Mouse (Mus musculus): ENCODE measurements around the gene Gm11564. TPM values are rescaled to one million over a fixed set of nuclear protein-coding genes. Genes with fewer than 3 reads are reported as not detected.
"Not testable (repeated sequence)": the region's sequence is repeated elsewhere in the genome, so short reads cannot be mapped to it uniquely, and the experiment has no call there.

The Gm11564 gene
- polyA plus RNA-seq, 1 experiment from 2014 or later, result not detected

DNA sequence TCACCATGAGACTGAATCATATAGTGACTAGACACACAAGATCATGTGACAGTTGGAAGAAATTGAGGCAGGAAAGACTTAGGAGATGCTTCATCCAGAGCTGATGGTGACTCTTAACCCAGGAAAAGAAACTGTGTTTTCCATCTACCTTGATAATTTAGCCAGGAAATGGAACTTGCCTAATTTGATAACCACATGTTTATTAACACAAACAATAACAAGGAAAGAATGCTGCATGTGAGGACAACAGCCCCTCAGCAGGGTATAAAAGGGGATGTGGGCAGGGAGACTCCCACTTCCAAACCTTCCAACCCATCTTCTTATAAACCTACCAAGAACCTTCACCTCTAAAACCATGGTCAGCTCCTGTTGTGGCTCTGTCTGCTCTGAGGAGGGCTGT is 30.6 kb downstream of the Gm11564 start, which contains the start of gene Krtap4-9:
TSS of gene Krtap4-9 (plus strand) at position 301 of the 400 bp plus-strand sequence.
- not testable (repeated sequence) for H3K27ac ChIP-seq; H3K27me3 ChIP-seq (replicated peaks); H3K4me2 ChIP-seq; ATAC-seq (replicated peaks); H3K9ac ChIP-seq; H3K36me3 ChIP-seq (replicated peaks); H3K4me3 ChIP-seq; H3K9me3 ChIP-seq; H3K4me1 ChIP-seq

DNA sequence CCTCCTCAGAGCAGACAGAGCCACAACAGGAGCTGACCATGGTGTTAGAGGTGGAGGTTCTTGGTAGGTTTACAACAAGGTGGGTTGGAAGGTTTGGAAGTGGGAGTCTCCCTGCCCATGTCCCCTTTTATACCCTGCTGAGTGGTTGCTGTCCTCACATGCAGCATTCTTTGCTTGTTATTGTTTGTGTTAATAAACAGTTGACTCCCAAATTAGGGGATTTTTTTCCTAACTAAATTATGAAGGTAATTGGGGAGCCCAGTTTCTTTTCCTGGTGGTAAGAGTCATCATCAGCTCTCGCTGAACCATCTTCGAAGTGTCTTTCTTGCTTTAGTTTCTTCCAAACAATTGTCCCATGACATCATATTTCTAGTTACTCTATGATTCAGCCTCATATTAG is 34.9 kb downstream of the Gm11564 start, which contains the start of gene Krtap4-8:
TSS of gene Krtap4-8 (minus strand) at position 101 of the 400 bp plus-strand sequence.
- Histone ChIP-seq H3K4me2 (no peak within 1 kb of the TSS), H3K36me3 (replicated peaks) (no peaks in the 10 kb centered on the region), H3K4me3 (no peak within 1 kb of the TSS), H3K9ac (no peak within 1 kb of the TSS), H3K4me1 (no peaks in the 10 kb centered on the region), H3K27ac (no peak within 1 kb of the TSS), H3K27me3 (replicated peaks) (no peaks in the 10 kb centered on the region), H3K9me3 (no peaks in the 10 kb centered on the region)
- ATAC-seq (replicated peaks), result no peak
- 98% methylated on average over 2 of the region's 2 CpGs for WGBS

DNA sequence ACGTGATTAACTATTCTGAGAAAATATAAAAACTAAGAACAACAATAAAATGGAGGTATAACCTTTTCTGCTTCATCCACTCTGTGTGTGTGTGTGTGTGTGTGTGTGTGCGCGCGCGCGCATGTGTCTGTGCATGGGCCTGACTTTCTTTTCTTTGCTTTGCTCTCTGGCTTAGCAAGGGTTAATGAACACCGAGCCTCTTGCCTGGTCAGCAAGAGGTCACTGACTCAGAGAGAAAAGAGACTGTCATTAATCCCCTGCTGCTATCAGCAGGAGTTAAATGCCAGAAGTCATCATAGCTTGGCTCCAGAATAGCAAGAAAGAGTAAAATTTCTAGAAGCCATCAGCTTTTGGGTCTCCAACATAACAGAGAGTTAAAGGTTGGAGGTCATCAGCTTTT is 37.1 kb downstream of the Gm11564 start:
- Histone ChIP-seq H3K36me3 (replicated peaks) (no peaks in the 10 kb centered on the region), H3K9me3 (no peaks in the 10 kb centered on the region), H3K4me1 (no peaks in the 10 kb centered on the region), H3K27ac (no peak overlapping the region), H3K4me2 (no peak overlapping the region), H3K9ac (no peak overlapping the region), H3K4me3 (no peak overlapping the region), H3K27me3 (replicated peaks) (no peaks in the 10 kb centered on the region)
- no peak for ATAC-seq (replicated peaks)
- 52% methylated on average over 7 of the region's 7 CpGs for WGBS

DNA sequence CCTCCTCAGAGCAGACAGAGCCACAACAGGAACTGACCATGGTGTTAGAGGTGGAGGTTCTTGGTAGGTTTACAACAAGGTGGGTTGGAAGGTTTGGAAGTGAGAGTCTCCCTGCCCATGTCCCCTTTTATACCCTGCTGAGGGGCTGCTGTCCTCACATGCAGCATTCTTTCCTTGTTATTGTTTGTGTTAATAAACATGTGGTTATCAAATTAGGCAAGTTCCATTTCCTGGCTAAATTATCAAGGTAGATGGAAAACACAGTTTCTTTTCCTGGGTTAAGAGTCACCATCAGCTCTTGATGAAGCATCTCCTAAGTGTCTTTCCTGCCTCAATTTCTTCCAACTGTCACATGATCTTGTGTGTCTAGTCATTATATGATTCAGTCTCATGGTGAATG is 42.7 kb downstream of the Gm11564 start, which contains the start of gene Gm11595:
TSS of gene Gm11595 (minus strand) at position 101 of the 400 bp plus-strand sequence.
- H3K36me3 ChIP-seq (replicated peaks); ATAC-seq (replicated peaks); H3K27ac ChIP-seq; H3K4me2 ChIP-seq; H3K4me3 ChIP-seq; H3K4me1 ChIP-seq; H3K9ac ChIP-seq; H3K9me3 ChIP-seq; H3K27me3 ChIP-seq (replicated peaks): not testable (repeated sequence)

DNA sequence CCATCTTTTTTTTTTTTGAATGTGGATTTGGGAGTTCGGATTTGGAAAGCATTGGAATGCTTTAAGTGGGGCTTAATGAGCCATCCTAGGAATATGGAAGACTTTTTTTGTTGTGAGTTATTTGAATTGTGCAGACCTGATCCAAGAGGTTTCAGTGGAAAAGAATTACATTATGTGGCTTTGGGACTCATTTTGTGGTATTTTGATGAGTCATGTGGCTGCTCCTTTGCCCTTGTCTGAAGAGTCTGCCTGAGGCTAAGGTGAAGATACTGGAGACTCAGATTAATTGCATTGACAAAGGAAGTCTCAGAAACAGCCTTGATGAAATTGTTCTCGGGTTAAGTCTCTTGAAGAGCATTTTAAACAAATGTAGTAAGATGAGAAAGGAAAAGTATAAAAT is 47.1 kb downstream of the Gm11564 start:
- Histone ChIP-seq H3K4me2 (no peak overlapping the region), H3K9ac (no peak overlapping the region), H3K36me3 (replicated peaks) (no peaks in the 10 kb centered on the region), H3K4me1 (no peaks in the 10 kb centered on the region), H3K27me3 (replicated peaks) (no peaks in the 10 kb centered on the region), H3K9me3 (no peaks in the 10 kb centered on the region), H3K27ac (no peak overlapping the region), H3K4me3 (no peak overlapping the region)
- WGBS, result 77% methylated on average over 2 of the region's 2 CpGs
- no peak for ATAC-seq (replicated peaks)

Other genes with a start within 250 kb of the Gm11564 start
- gene Krtap3-1, start 249.0 kb downstream of the Gm11564 start, polyA plus RNA-seq (2015; fragmentation: Nextera tagmentation; extraction: Ambion mirVana), result not detected in 2 replicates
- not detected in 2 replicates for gene Krtap1-5, start 234.7 kb downstream of the Gm11564 start, polyA plus RNA-seq (2015; fragmentation: Nextera tagmentation; extraction: Ambion mirVana)
- gene Krtap1-4, start 232.0 kb downstream of the Gm11564 start, polyA plus RNA-seq (2015; fragmentation: Nextera tagmentation; extraction: Ambion mirVana), result not detected in 2 replicates
- gene Krtap1-3, start 224.3 kb downstream of the Gm11564 start, polyA plus RNA-seq (2015; fragmentation: Nextera tagmentation; extraction: Ambion mirVana), result not detected in 2 replicates
- gene Krtap9-3, start 217.6 kb downstream of the Gm11564 start, polyA plus RNA-seq (2015; fragmentation: Nextera tagmentation; extraction: Ambion mirVana), result not detected in 2 replicates
- not detected in 2 replicates for gene Gm11938, start 212.4 kb downstream of the Gm11564 start, polyA plus RNA-seq (2015; fragmentation: Nextera tagmentation; extraction: Ambion mirVana)
- not detected in 2 replicates for gene Gm11937, start 205.5 kb downstream of the Gm11564 start, polyA plus RNA-seq (2015; fragmentation: Nextera tagmentation; extraction: Ambion mirVana)
- not detected in 2 replicates for gene Krtap2-4, start 200.8 kb downstream of the Gm11564 start, polyA plus RNA-seq (2015; fragmentation: Nextera tagmentation; extraction: Ambion mirVana)
- gene Gm11562, start 195.2 kb downstream of the Gm11564 start, polyA plus RNA-seq (2015; fragmentation: Nextera tagmentation; extraction: Ambion mirVana), result not detected in 2 replicates
- not detected in 2 replicates for gene Krtap4-1, start 187.4 kb downstream of the Gm11564 start, polyA plus RNA-seq (2015; fragmentation: Nextera tagmentation; extraction: Ambion mirVana)
- not detected in 2 replicates for gene Krtap4-2, start 180.6 kb downstream of the Gm11564 start, polyA plus RNA-seq (2015; fragmentation: Nextera tagmentation; extraction: Ambion mirVana)
- gene Krtap4-7, start 171.6 kb downstream of the Gm11564 start, polyA plus RNA-seq (2015; fragmentation: Nextera tagmentation; extraction: Ambion mirVana), result not detected in 2 replicates
- not detected in 2 replicates for gene Gm11555, start 165.4 kb downstream of the Gm11564 start, polyA plus RNA-seq (2015; fragmentation: Nextera tagmentation; extraction: Ambion mirVana)
- gene Gm11563, start 156.7 kb downstream of the Gm11564 start, polyA plus RNA-seq (2015; fragmentation: Nextera tagmentation; extraction: Ambion mirVana), result not detected in 2 replicates
- not detected in 2 replicates for gene Krtap4-6, start 149.7 kb downstream of the Gm11564 start, polyA plus RNA-seq (2015; fragmentation: Nextera tagmentation; extraction: Ambion mirVana)
- not detected in 2 replicates for gene Gm14190, start 124.9 kb downstream of the Gm11564 start, polyA plus RNA-seq (2015; fragmentation: Nextera tagmentation; extraction: Ambion mirVana)
- not detected in 2 replicates for gene Gm14180, start 81.4 kb downstream of the Gm11564 start, polyA plus RNA-seq (2015; fragmentation: Nextera tagmentation; extraction: Ambion mirVana)
- not detected in 2 replicates for gene Gm11595, start 42.8 kb downstream of the Gm11564 start, polyA plus RNA-seq (2015; fragmentation: Nextera tagmentation; extraction: Ambion mirVana)
- gene Krtap4-8, start 35.0 kb downstream of the Gm11564 start, polyA plus RNA-seq (2015; fragmentation: Nextera tagmentation; extraction: Ambion mirVana), result not detected in 2 replicates
- gene Krtap4-9, start 30.5 kb downstream of the Gm11564 start, polyA plus RNA-seq (2015; fragmentation: Nextera tagmentation; extraction: Ambion mirVana), result not detected in 2 replicates
- gene Gm11596, start 22.2 kb downstream of the Gm11564 start, polyA plus RNA-seq (2015; fragmentation: Nextera tagmentation; extraction: Ambion mirVana), result not detected in 2 replicates
- not detected in 2 replicates for gene Gm11569, start 16.7 kb downstream of the Gm11564 start, polyA plus RNA-seq (2015; fragmentation: Nextera tagmentation; extraction: Ambion mirVana)
- gene Gm11554, start 11.2 kb downstream of the Gm11564 start, polyA plus RNA-seq (2015; fragmentation: Nextera tagmentation; extraction: Ambion mirVana), result not detected in 2 replicates
- not detected in 2 replicates for gene Krtap4-13, start 5.8 kb downstream of the Gm11564 start, polyA plus RNA-seq (2015; fragmentation: Nextera tagmentation; extraction: Ambion mirVana)
- gene 2300003K06Rik, start 22.4 kb upstream of the Gm11564 start, polyA plus RNA-seq (2015; fragmentation: Nextera tagmentation; extraction: Ambion mirVana), result not detected in 2 replicates
- not detected in 2 replicates for gene Krtap4-16, start 35.9 kb upstream of the Gm11564 start, polyA plus RNA-seq (2015; fragmentation: Nextera tagmentation; extraction: Ambion mirVana)
- gene Gm11568, start 42.3 kb upstream of the Gm11564 start, polyA plus RNA-seq (2015; fragmentation: Nextera tagmentation; extraction: Ambion mirVana), result not detected in 2 replicates
- not detected in 2 replicates for gene Gm11559, start 48.8 kb upstream of the Gm11564 start, polyA plus RNA-seq (2015; fragmentation: Nextera tagmentation; extraction: Ambion mirVana)
- not detected in 2 replicates for gene Krtap9-1, start 57.7 kb upstream of the Gm11564 start, polyA plus RNA-seq (2015; fragmentation: Nextera tagmentation; extraction: Ambion mirVana)
- gene Gm11567, start 63.5 kb upstream of the Gm11564 start, polyA plus RNA-seq (2015; fragmentation: Nextera tagmentation; extraction: Ambion mirVana), result not detected in 2 replicates
- not detected in 2 replicates for gene Krtap31-1, start 92.3 kb upstream of the Gm11564 start, polyA plus RNA-seq (2015; fragmentation: Nextera tagmentation; extraction: Ambion mirVana)
- not detected in 2 replicates for gene Gm11565, start 99.1 kb upstream of the Gm11564 start, polyA plus RNA-seq (2015; fragmentation: Nextera tagmentation; extraction: Ambion mirVana)
- gene Krtap31-2, start 120.6 kb upstream of the Gm11564 start, polyA plus RNA-seq (2015; fragmentation: Nextera tagmentation; extraction: Ambion mirVana), result not detected in 2 replicates
- not detected in 2 replicates for gene Krtap9-5, start 132.8 kb upstream of the Gm11564 start, polyA plus RNA-seq (2015; fragmentation: Nextera tagmentation; extraction: Ambion mirVana)
- not detected in 2 replicates for gene Krtap29-1, start 163.4 kb upstream of the Gm11564 start, polyA plus RNA-seq (2015; fragmentation: Nextera tagmentation; extraction: Ambion mirVana)
- not detected in 2 replicates for gene Krtap16-1, start 170.9 kb upstream of the Gm11564 start, polyA plus RNA-seq (2015; fragmentation: Nextera tagmentation; extraction: Ambion mirVana)
- 1.1 and 1.3 TPM in 2 replicates for gene Krtap17-1, start 178.3 kb upstream of the Gm11564 start, polyA plus RNA-seq (2015; fragmentation: Nextera tagmentation; extraction: Ambion mirVana)
- not detected in 2 replicates for gene Krt33a, start 200.5 kb upstream of the Gm11564 start, polyA plus RNA-seq (2015; fragmentation: Nextera tagmentation; extraction: Ambion mirVana)
- not detected in 2 replicates for gene Krt33b, start 214.2 kb upstream of the Gm11564 start, polyA plus RNA-seq (2015; fragmentation: Nextera tagmentation; extraction: Ambion mirVana)
- not detected in 2 replicates for gene Krt34, start 225.9 kb upstream of the Gm11564 start, polyA plus RNA-seq (2015; fragmentation: Nextera tagmentation; extraction: Ambion mirVana)
- gene Krt31, start 234.9 kb upstream of the Gm11564 start, polyA plus RNA-seq (2015; fragmentation: Nextera tagmentation; extraction: Ambion mirVana), result not detected in 2 replicates

Data from midbrain, embryonic 15.5 days (tissue).